Mouse (Mus musculus): ENCODE data around the gene Plet1. TPM values are rescaled to one million over a fixed set of nuclear protein-coding genes. Genes with fewer than 3 reads are reported as not detected.

Gene Plet1
- polyA plus RNA-seq, 1 experiment, result 8.0 TPM

- WGBS, result 85% methylated on average over 2 of the region's 2 CpGs
- H3K27me3 ChIP-seq (ENCODE audit: control insufficient read depth, insufficient read depth, low read length), result no peaks in the 10 kb centered on the region
- no peak for TF ChIP-seq POLR2A (IDR thresholded peaks at IDR 0.05; ENCODE audit: control insufficient read depth, extremely low read depth, insufficient read depth, low read length, poor library complexity)
- no peak overlapping the region for H3K27ac ChIP-seq (ENCODE audit: control insufficient read depth, insufficient read depth, low read length)
- H3K4me1 ChIP-seq (replicated peaks; ENCODE audit: control insufficient read depth, insufficient read depth, low read length), result peaks cover 19% of the 10 kb centered on the region
- H3K4me3 ChIP-seq (ENCODE audit: control insufficient read depth, insufficient read depth, low read length), result no peak overlapping the region
- no peak for DNase-seq
- H3K36me3 ChIP-seq (ENCODE audit: control insufficient read depth, insufficient read depth, low read length), result no peaks in the 10 kb centered on the region
Measured at GRCm38 (mm10) chr9:50497536-50497935, 3.2 kb downstream of the Plet1 start.

GRCm38 (mm10) chr9:50498815-50499214 lies 4.5 kb downstream of the Plet1 start:
- TF ChIP-seq CTCF (IDR thresholded peaks at IDR 0.05; ENCODE audit: borderline replicate concordance, control insufficient read depth, extremely low read depth, insufficient read depth, low read length, poor library complexity) (no peak), POLR2A (IDR thresholded peaks at IDR 0.05; ENCODE audit: control insufficient read depth, extremely low read depth, insufficient read depth, low read length, poor library complexity) (no peak)
- peaks cover 19% of the 10 kb centered on the region for H3K4me1 ChIP-seq (replicated peaks; ENCODE audit: control insufficient read depth, insufficient read depth, low read length)
- no peak overlapping the region for H3K27ac ChIP-seq (ENCODE audit: control insufficient read depth, insufficient read depth, low read length)
- H3K27me3 ChIP-seq (ENCODE audit: control insufficient read depth, insufficient read depth, low read length), result no peaks in the 10 kb centered on the region
- no peaks in the 10 kb centered on the region for H3K36me3 ChIP-seq (ENCODE audit: control insufficient read depth, insufficient read depth, low read length)
- WGBS, result 22% methylated on average over 16 of the region's 16 CpGs
- H3K4me3 ChIP-seq (ENCODE audit: control insufficient read depth, insufficient read depth, low read length), result peak overlapping the region; percentile 16; the same call in 1 of the 2 replicates
- DNase-seq, result no peak

GRCm38 (mm10) chr9:50499781-50500180 lies 5.5 kb downstream of the Plet1 start:
- no peak overlapping the region for H3K4me3 ChIP-seq (ENCODE audit: control insufficient read depth, insufficient read depth, low read length)
- 83% methylated on average over 3 of the region's 3 CpGs for WGBS
- TF ChIP-seq POLR2A (IDR thresholded peaks at IDR 0.05; ENCODE audit: control insufficient read depth, extremely low read depth, insufficient read depth, low read length, poor library complexity), result no peak
- no peak for TF ChIP-seq CTCF (IDR thresholded peaks at IDR 0.05; ENCODE audit: borderline replicate concordance, control insufficient read depth, extremely low read depth, insufficient read depth, low read length, poor library complexity)
- no peak for DNase-seq
- H3K36me3 ChIP-seq (ENCODE audit: control insufficient read depth, insufficient read depth, low read length), result no peaks in the 10 kb centered on the region
- H3K27me3 ChIP-seq (ENCODE audit: control insufficient read depth, insufficient read depth, low read length), result no peaks in the 10 kb centered on the region
- no peak overlapping the region for H3K27ac ChIP-seq (ENCODE audit: control insufficient read depth, insufficient read depth, low read length)
- H3K4me1 ChIP-seq (replicated peaks; ENCODE audit: control insufficient read depth, insufficient read depth, low read length), result peaks cover 19% of the 10 kb centered on the region

- peaks cover 17% of the 10 kb centered on the region for H3K4me1 ChIP-seq (replicated peaks; ENCODE audit: control insufficient read depth, insufficient read depth, low read length)
- no peak overlapping the region for H3K4me3 ChIP-seq (ENCODE audit: control insufficient read depth, insufficient read depth, low read length)
- no peak for DNase-seq
- no peaks in the 10 kb centered on the region for H3K27me3 ChIP-seq (ENCODE audit: control insufficient read depth, insufficient read depth, low read length)
- no peak for TF ChIP-seq POLR2A (IDR thresholded peaks at IDR 0.05; ENCODE audit: control insufficient read depth, extremely low read depth, insufficient read depth, low read length, poor library complexity)
- TF ChIP-seq CTCF (IDR thresholded peaks at IDR 0.05; ENCODE audit: borderline replicate concordance, control insufficient read depth, extremely low read depth, insufficient read depth, low read length, poor library complexity), result no peak
- WGBS, result 82% methylated on average over 15 of the region's 15 CpGs
- H3K36me3 ChIP-seq (ENCODE audit: control insufficient read depth, insufficient read depth, low read length), result no peaks in the 10 kb centered on the region
- H3K27ac ChIP-seq (ENCODE audit: control insufficient read depth, insufficient read depth, low read length), result no peak overlapping the region
Measured at GRCm38 (mm10) chr9:50500467-50500973, 6.2 kb downstream of the Plet1 start.

GRCm38 (mm10) chr9:50500974-50501501 lies 6.7 kb downstream of the Plet1 start:
- no peak for DNase-seq
- 48% methylated on average over 14 of the region's 14 CpGs for WGBS
- Histone ChIP-seq H3K27ac (ENCODE audit: control insufficient read depth, insufficient read depth, low read length) (no peak overlapping the region), H3K4me1 (replicated peaks; ENCODE audit: control insufficient read depth, insufficient read depth, low read length) (peaks cover 13% of the 10 kb centered on the region), H3K4me3 (ENCODE audit: control insufficient read depth, insufficient read depth, low read length) (peak overlapping the region; percentile 3; the same call in 1 of the 2 replicates), H3K27me3 (ENCODE audit: control insufficient read depth, insufficient read depth, low read length) (no peaks in the 10 kb centered on the region), H3K36me3 (ENCODE audit: control insufficient read depth, insufficient read depth, low read length) (no peaks in the 10 kb centered on the region)
- TF ChIP-seq CTCF (IDR thresholded peaks at IDR 0.05; ENCODE audit: borderline replicate concordance, control insufficient read depth, extremely low read depth, insufficient read depth, low read length, poor library complexity) (no peak), POLR2A (IDR thresholded peaks at IDR 0.05; ENCODE audit: control insufficient read depth, extremely low read depth, insufficient read depth, low read length, poor library complexity) (no peak)

- H3K36me3 ChIP-seq (ENCODE audit: control insufficient read depth, insufficient read depth, low read length), result no peaks in the 10 kb centered on the region
- WGBS, result 74% methylated on average over 3 of the region's 3 CpGs
- no peak for TF ChIP-seq CTCF (IDR thresholded peaks at IDR 0.05; ENCODE audit: borderline replicate concordance, control insufficient read depth, extremely low read depth, insufficient read depth, low read length, poor library complexity)
- no peak for TF ChIP-seq POLR2A (IDR thresholded peaks at IDR 0.05; ENCODE audit: control insufficient read depth, extremely low read depth, insufficient read depth, low read length, poor library complexity)
- H3K27ac ChIP-seq (ENCODE audit: control insufficient read depth, insufficient read depth, low read length), result no peak overlapping the region
- no peak for DNase-seq
- H3K4me1 ChIP-seq (replicated peaks; ENCODE audit: control insufficient read depth, insufficient read depth, low read length), result peaks cover 3% of the 10 kb centered on the region; the same call in 1 of the 2 replicates
- H3K4me3 ChIP-seq (ENCODE audit: control insufficient read depth, insufficient read depth, low read length), result no peak overlapping the region
- no peaks in the 10 kb centered on the region for H3K27me3 ChIP-seq (ENCODE audit: control insufficient read depth, insufficient read depth, low read length)
Measured at GRCm38 (mm10) chr9:50502949-50503348, 8.6 kb downstream of the Plet1 start.

GRCm38 (mm10) chr9:50505405-50505804 lies 11.1 kb downstream of the Plet1 start:
- WGBS, result 95% methylated on average over 6 of the region's 6 CpGs
- no peak overlapping the region for H3K27ac ChIP-seq (ENCODE audit: control insufficient read depth, insufficient read depth, low read length)
- no peak for DNase-seq
- TF ChIP-seq POLR2A (IDR thresholded peaks at IDR 0.05; ENCODE audit: control insufficient read depth, extremely low read depth, insufficient read depth, low read length, poor library complexity), result no peak
- TF ChIP-seq CTCF (IDR thresholded peaks at IDR 0.05; ENCODE audit: borderline replicate concordance, control insufficient read depth, extremely low read depth, insufficient read depth, low read length, poor library complexity), result no peak
- H3K36me3 ChIP-seq (ENCODE audit: control insufficient read depth, insufficient read depth, low read length), result no peaks in the 10 kb centered on the region
- H3K27me3 ChIP-seq (ENCODE audit: control insufficient read depth, insufficient read depth, low read length), result no peaks in the 10 kb centered on the region
- H3K4me3 ChIP-seq (ENCODE audit: control insufficient read depth, insufficient read depth, low read length), result no peak overlapping the region
- no peaks in the 10 kb centered on the region; the same call in 1 of the 2 replicates for H3K4me1 ChIP-seq (replicated peaks; ENCODE audit: control insufficient read depth, insufficient read depth, low read length)

Measured in thymus, adult 2 months (tissue).